Mouse (Mus musculus) CH12.LX (cell line): ENCODE results near the gene Gm826. TPM values are rescaled to one million over a fixed set of nuclear protein-coding genes. Genes with fewer than 3 reads are reported as not detected.

ENCODE experiments used
- DNase-seq: peaks from one replicate; pipeline ENCODE4 v3.0.0-alpha.2; 2013; ENCODE audit errors: extremely low read depth
- H3K27ac ChIP-seq: 2 replicates; pipeline ENCODE4 v1.5.1; 2012; ENCODE audit warnings: low read depth, mild to moderate bottlenecking, control low read depth, moderate library complexity; ENCODE audit not compliant: insufficient read depth
- H3K27me3 ChIP-seq: replicated peaks from 2 replicates; pipeline ENCODE3; 2012; ENCODE audit warnings: inconsistent platforms
- H3K36me3 ChIP-seq, 2 experiments: replicated peaks in 1 of 2; 2 replicates each; pipeline versions ENCODE3 to v1.6.1; 2012; ENCODE audit warnings: inconsistent platforms in 1 of 2, low read length in 1 of 2, mild to moderate bottlenecking in 1 of 2, mixed read lengths in 1 of 2, moderate library complexity in 1 of 2; ENCODE audit not compliant: control insufficient read depth in 1 of 2, insufficient read depth in 1 of 2
- H3K4me1 ChIP-seq, 2 experiments: 2 replicates each; pipeline ENCODE4 v1.6.1; 2012; ENCODE audit warnings: inconsistent platforms in 1 of 2, moderate library complexity in 1 of 2; ENCODE audit not compliant: insufficient read depth in 2 of 2, control insufficient read depth in 1 of 2
- H3K4me2 ChIP-seq: 2 replicates; pipeline ENCODE4 v1.6.1; 2012; ENCODE audit warnings: low read depth, mild to moderate bottlenecking, control low read depth; ENCODE audit not compliant: poor library complexity, insufficient read depth, severe bottlenecking
- H3K4me3 ChIP-seq, 3 experiments: fragments of 150-350 bp in 1 of 3; sonication (generic) in 1 of 3; replicated peaks in 1 of 3; 2 replicates each; pipeline versions ENCODE3 to v1.5.1; 2011 to 2012; ENCODE audit warnings: low read depth in 2 of 3, low read length in 2 of 3, mild to moderate bottlenecking in 2 of 3, moderate library complexity in 2 of 3, control low read depth in 1 of 3, improper control_type of control experiment in 1 of 3, inconsistent platforms in 1 of 3, mixed read lengths in 1 of 3; ENCODE audit not compliant: poor library complexity in 1 of 3
- H3K79me2 ChIP-seq: replicated peaks from 2 replicates; pipeline ENCODE4 v1.6.1; 2012; ENCODE audit warnings: mild to moderate bottlenecking, moderate library complexity; ENCODE audit not compliant: control insufficient read depth, poor library complexity, insufficient read depth, severe bottlenecking; ENCODE audit errors: extremely low read depth
- H3K9ac ChIP-seq: 2 replicates; pipeline ENCODE4 v1.6.1; 2012; ENCODE audit warnings: low read depth, mild to moderate bottlenecking, control low read depth, moderate library complexity; ENCODE audit not compliant: insufficient read depth
- H3K9me3 ChIP-seq: replicated peaks from 2 replicates; pipeline ENCODE3; 2012; ENCODE audit warnings: low read length, inconsistent platforms, mixed read lengths
- CHD1 ChIP-seq: IDR thresholded peaks from 2 replicates; pipeline ENCODE4 v1.6.1; 2012; ENCODE audit warnings: low read depth, low read length, improper control_type of control experiment, inconsistent platforms
- CTCF ChIP-seq, 2 experiments: IDR thresholded peaks in 1 of 2; conservative IDR thresholded peaks in 1 of 2; 2 replicates each; pipeline ENCODE4 v1.5.1; 2011 to 2012; ENCODE audit warnings: low read depth in 2 of 2, low read length in 2 of 2, improper control_type of control experiment in 1 of 2, inconsistent platforms in 1 of 2, mild to moderate bottlenecking in 1 of 2, moderate library complexity in 1 of 2
- E2F4 ChIP-seq: IDR thresholded peaks from 2 replicates; pipeline ENCODE4 v1.6.1; 2011; ENCODE audit warnings: low read depth, low read length, improper control_type of control experiment; ENCODE audit not compliant: insufficient replicate concordance
- HCFC1 ChIP-seq: IDR thresholded peaks from 2 replicates; pipeline ENCODE4 v1.6.1; 2012; ENCODE audit warnings: low read depth, mild to moderate bottlenecking, inconsistent platforms, low read length, improper control_type of control experiment
- IRF4 ChIP-seq: IDR thresholded peaks from 2 replicates; pipeline ENCODE4 v1.6.1; 2014; ENCODE audit warnings: low read depth, mild to moderate bottlenecking, inconsistent platforms, low read length, improper control_type of control experiment
- JUND ChIP-seq: conservative IDR thresholded peaks from 2 replicates; pipeline ENCODE4 v1.6.1; 2011; ENCODE audit warnings: low read depth, low read length, improper control_type of control experiment
- KAT2A ChIP-seq: IDR thresholded peaks from 2 replicates; pipeline ENCODE4 v1.6.1; 2012; ENCODE audit warnings: low read length, improper control_type of control experiment, inconsistent platforms; ENCODE audit not compliant: insufficient replicate concordance
- MAFK ChIP-seq: IDR thresholded peaks from 2 replicates; pipeline ENCODE4 v1.6.1; 2011; ENCODE audit warnings: low read length, improper control_type of control experiment; ENCODE audit not compliant: insufficient replicate concordance
- MAX ChIP-seq: IDR thresholded peaks from 2 replicates; pipeline ENCODE4 v1.6.1; 2011; ENCODE audit warnings: low read length, improper control_type of control experiment
- MAZ ChIP-seq: IDR thresholded peaks from 2 replicates; pipeline ENCODE4 v1.6.1; 2012; ENCODE audit warnings: low read depth, mild to moderate bottlenecking, inconsistent platforms, low read length, improper control_type of control experiment, moderate library complexity
- NRF1 ChIP-seq: IDR thresholded peaks from 2 replicates; pipeline ENCODE4 v1.6.1; 2014; ENCODE audit warnings: low read depth, mild to moderate bottlenecking, inconsistent platforms, low read length, improper control_type of control experiment, moderate library complexity
- PAX5 ChIP-seq: IDR thresholded peaks from 2 replicates; pipeline ENCODE4 v1.6.1; 2012; ENCODE audit warnings: low read length, inconsistent platforms, mixed read lengths
- RAD21 ChIP-seq: IDR thresholded peaks from 2 replicates; pipeline ENCODE4 v1.6.1; 2011; ENCODE audit warnings: low read depth, mild to moderate bottlenecking, low read length, improper control_type of control experiment, moderate library complexity
- SMC3 ChIP-seq: IDR thresholded peaks from 2 replicates; pipeline ENCODE4 v1.6.1; 2011; ENCODE audit warnings: low read depth, low read length, improper control_type of control experiment
- USF2 ChIP-seq: conservative IDR thresholded peaks from 2 replicates; pipeline ENCODE4 v1.6.1; 2011; ENCODE audit warnings: low read depth, low read length, improper control_type of control experiment
- dilution Hi-C: fragments of 300-500 bp; cut with MboI; formaldehyde crosslinking; loops from 2 replicates; pipeline ENCODE4 v1.14.3; 2020; ENCODE audit warnings: low sequenced_read_pairs; ENCODE audit not compliant: extremely low pct_unique_long_range_greater_than_20kb, extremely low pct_ligation_motif_present
- in situ Hi-C: fragments of 300-500 bp; cut with MboI; formaldehyde crosslinking; loops from 3 replicates; pipeline ENCODE4 v1.14.3; 2019; ENCODE audit warnings: low sequenced_read_pairs, low pct_ligation_motif_present, low pct_unique_long_range_greater_than_20kb, mixed read lengths
- polyA plus RNA-seq: library from polyadenylated mRNA; unstranded; fragments of >175 nt; gene quantifications from 2 replicates; pipeline ENCODE4 v1.2.1, GENCODE M21; 2012; ENCODE audit warnings: low read depth; ENCODE audit not compliant: insufficient read length
- total RNA-seq, 2 experiments: library from RNA; depleted of rRNA; stranded (reverse); fragments of 300-350 nt in 1 of 2; fragments of >200 nt in 1 of 2; gene quantifications; 2 replicates each; pipeline ENCODE4 v1.2.3; 2012 to 2014

Gm826 gene
- total and polyA plus RNA-seq, 3 experiments, result 0.32 TPM; not detected in 2

DNA sequence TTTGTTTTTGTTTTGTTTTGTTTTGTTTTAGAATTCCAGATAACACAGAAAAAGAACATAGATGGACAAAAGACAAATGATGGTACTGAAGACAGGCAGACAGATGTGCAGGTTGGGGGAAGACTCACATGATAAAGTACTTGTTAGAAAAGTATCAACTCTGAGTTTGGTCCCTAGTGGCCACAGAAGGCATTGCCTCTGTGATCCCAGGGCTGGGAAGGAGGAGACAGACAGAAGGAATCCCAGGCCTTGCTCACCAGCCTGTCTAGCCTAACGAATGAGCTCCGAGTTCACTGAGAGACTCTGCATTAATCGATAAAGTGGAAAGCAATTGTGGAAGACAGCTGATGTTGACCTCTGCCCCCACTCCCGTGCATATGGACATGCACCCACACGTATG, 22.2 kb upstream of the Gm826 start:
- no peak overlapping the region for H3K9ac ChIP-seq
- H3K4me2 ChIP-seq, result no peak overlapping the region
- no peaks in the 10 kb centered on the region for H3K9me3 ChIP-seq
- H3K79me2 ChIP-seq, result no peaks in the 10 kb centered on the region
- H3K27me3 ChIP-seq, result peaks cover 7% of the 10 kb centered on the region
- H3K27ac ChIP-seq, result no peak overlapping the region
- H3K4me1 ChIP-seq, result peaks cover 0 to 5% of the 10 kb centered on the region in 2 experiments; a peak in 2 of 4 replicates
- in situ Hi-C loops, result loop anchor here (25.0 kb wide), 1 partner anchor 294 kb away; no protein-coding TSS in a partner anchor
- dilution Hi-C loops, result no loop called here
- DNase-seq, result peak; percentile 28
- TF ChIP-seq PAX5 (no peak), RAD21 (peak; percentile 23), SMC3 (peak; percentile 11; the same call in 1 of the 2 replicates), NRF1 (no peak), JUND (no peak), CTCF (conservative IDR thresholded peaks at IDR 0.05 in 1 of 2, IDR thresholded peaks at IDR 0.05 in 1 of 2; ENCODE audit: low read depth in 2 of 2, low read length in 2 of 2) (peak; percentile 36 to 53; a peak in 3 of 4 replicates), MAX (no peak), KAT2A (no peak), CHD1 (no peak), IRF4 (no peak), HCFC1 (no peak)
- no peak overlapping the region for H3K4me3 ChIP-seq
- H3K36me3 ChIP-seq, result no peaks in the 10 kb centered on the region

- no peak overlapping the region for H3K4me2 ChIP-seq
- peaks cover 0 to 5% of the 10 kb centered on the region in 2 experiments; a peak in 2 of 4 replicates for H3K4me1 ChIP-seq
- no peaks in the 10 kb centered on the region for H3K79me2 ChIP-seq
- H3K9me3 ChIP-seq, result no peaks in the 10 kb centered on the region
- H3K27ac ChIP-seq, result no peak overlapping the region
- peak; percentile 9 for DNase-seq
- H3K9ac ChIP-seq, result no peak overlapping the region
- H3K36me3 ChIP-seq, result no peaks in the 10 kb centered on the region
- H3K4me3 ChIP-seq, result no peak overlapping the region
- H3K27me3 ChIP-seq, result no peaks in the 10 kb centered on the region
- in situ Hi-C loops, result loop anchor here (25.0 kb wide), 1 partner anchor 292 kb away; no protein-coding TSS in a partner anchor
- dilution Hi-C loops, result no loop called here
- TF ChIP-seq MAFK (no peak), USF2 (no peak), MAZ (no peak), CTCF (conservative IDR thresholded peaks at IDR 0.05 in 1 of 2, IDR thresholded peaks at IDR 0.05 in 1 of 2; ENCODE audit: low read depth in 2 of 2, low read length in 2 of 2) (peak in 1 of 2 experiments; percentile 49; a peak in 3 of 4 replicates), RAD21 (no peak), IRF4 (no peak), E2F4 (no peak)
- TF ChIP-seq, all 38 proteins: peak for 1
Observed at GRCm38 (mm10) chr2:160354319-160354718, 20.4 kb upstream of the Gm826 start.
